Mouse (Mus musculus): Measurements from ENCODE around the gene Pakap.

- TF ChIP-seq CTCF (IDR thresholded peaks at IDR 0.05; ENCODE audit: insufficient read depth, low read depth, low read length) (no peak), POLR2A (IDR thresholded peaks at IDR 0.05; ENCODE audit: insufficient read depth, low read depth, low read length) (no peak)
These were observed 274.7 kb downstream of the Pakap start for GRCm38 (mm10) chr4:57842472-57843305.
